Mouse (Mus musculus): Measurements from ENCODE around the gene Rgs3.

The Rgs3 gene

GRCm38 (mm10) chr4:62559797-62560329 lies at the start of gene Rgs3:
Rgs3 (plus strand) TSS chr4:62559847.
- DNase-seq (ENCODE audit: low read depth) = peak; percentile 21

- no peak for DNase-seq (ENCODE audit: low read depth)
These were observed 49.7 kb upstream of the Rgs3 start for GRCm38 (mm10) chr4:62509946-62510345.

GRCm38 (mm10) chr4:62513998-62514506 lies 45.6 kb upstream of the Rgs3 start:
- DNase-seq (ENCODE audit: low read depth) = peak; percentile 25

- no peak for DNase-seq (ENCODE audit: low read depth)
These were observed 44.7 kb upstream of the Rgs3 start for GRCm38 (mm10) chr4:62514995-62515394.

GRCm38 (mm10) chr4:62515490-62515889 lies 44.2 kb upstream of the Rgs3 start:
- peak; percentile 77 for DNase-seq (ENCODE audit: low read depth)

- no peak for DNase-seq (ENCODE audit: low read depth)
These were observed 43.6 kb upstream of the Rgs3 start for GRCm38 (mm10) chr4:62516079-62516478.

- no peak for DNase-seq (ENCODE audit: low read depth)
These were observed 43.1 kb upstream of the Rgs3 start for GRCm38 (mm10) chr4:62516579-62516978.

GRCm38 (mm10) chr4:62517046-62517445 lies 42.6 kb upstream of the Rgs3 start:
- no peak for DNase-seq (ENCODE audit: low read depth)

GRCm38 (mm10) chr4:62517538-62518415 lies 41.9 kb upstream of the Rgs3 start:
- peak; percentile 35 for DNase-seq (ENCODE audit: low read depth)

- DNase-seq (ENCODE audit: low read depth) = peak; percentile 54
These were observed 41.1 kb upstream of the Rgs3 start for GRCm38 (mm10) chr4:62518416-62519121.

GRCm38 (mm10) chr4:62519122-62519848 lies 40.4 kb upstream of the Rgs3 start:
- DNase-seq (ENCODE audit: low read depth) = no peak

GRCm38 (mm10) chr4:62519849-62520233 lies 39.8 kb upstream of the Rgs3 start, which contains the start of gene Alad:
Alad (minus strand) TSS chr4:62519918.
- DNase-seq (ENCODE audit: low read depth) = peak; percentile 90

- peak; percentile 41 for DNase-seq (ENCODE audit: low read depth)
These were observed 38.7 kb upstream of the Rgs3 start for GRCm38 (mm10) chr4:62520892-62521400.

GRCm38 (mm10) chr4:62524651-62525488 lies 34.8 kb upstream of the Rgs3 start, which contains the start of the genes Pole3 and 4933430I17Rik:
Pole3 (minus strand) TSS chr4:62525068.
4933430I17Rik (plus strand) TSS chr4:62525369.
- DNase-seq (ENCODE audit: low read depth) = peak; percentile 99

- DNase-seq (ENCODE audit: low read depth) = no peak
These were observed 34.2 kb upstream of the Rgs3 start for GRCm38 (mm10) chr4:62525489-62525811.

- no peak for DNase-seq (ENCODE audit: low read depth)
These were observed 33.4 kb upstream of the Rgs3 start for GRCm38 (mm10) chr4:62526256-62526655.

- DNase-seq (ENCODE audit: low read depth) = no peak
These were observed 32.0 kb upstream of the Rgs3 start for GRCm38 (mm10) chr4:62527655-62528054.

- no peak for DNase-seq (ENCODE audit: low read depth)
These were observed 25.9 kb upstream of the Rgs3 start for GRCm38 (mm10) chr4:62533729-62534128.

- no peak for DNase-seq (ENCODE audit: low read depth)
These were observed 17.8 kb upstream of the Rgs3 start for GRCm38 (mm10) chr4:62541802-62542201.

GRCm38 (mm10) chr4:62543782-62544181 lies 15.9 kb upstream of the Rgs3 start:
- DNase-seq (ENCODE audit: low read depth) = no peak

GRCm38 (mm10) chr4:62544801-62545200 lies 14.8 kb upstream of the Rgs3 start:
- no peak for DNase-seq (ENCODE audit: low read depth)

Measured in 416B (cell line).